Mouse (Mus musculus) megakaryocyte, embryonic 14.5 days (primary cell): ENCODE results near the gene Hoxc8.

Experiments used
- FLI1 ChIP-seq: IDR thresholded peaks from 2 replicates; pipeline ENCODE4 v1.6.1; 2012; ENCODE audit warnings: low read length, inconsistent platforms, mixed read lengths
- GATA1 ChIP-seq: IDR thresholded peaks from 3 replicates; pipeline ENCODE4 v1.6.1; 2012; ENCODE audit warnings: mixed read lengths, low read length, inconsistent platforms, borderline replicate concordance

GRCm38 (mm10) chr15:103015406-103016166 lies 25.2 kb downstream of the Hoxc8 start:
- TF ChIP-seq FLI1 = no peak
- TF ChIP-seq GATA1 = no peak
